Mouse (Mus musculus) liver, embryonic 14.5 days (tissue): ENCODE results near the gene Lpp. TPM values are rescaled to one million over a fixed set of nuclear protein-coding genes. Genes with fewer than 3 reads are reported as not detected.

Source experiments
- ATAC-seq: fragments of 200-750 bp; cut with Nextera tagmentation; 2 replicates; pipeline ENCODE4 v1.8.0; 2017; ENCODE audit warnings: moderate number of reproducible peaks, mild to moderate bottlenecking, moderate library complexity; ENCODE audit not compliant: insufficient read depth
- DNase-seq, 3 experiments: peaks; one replicate each; pipeline ENCODE4 v3.0.0-alpha.2; 2012 to 2013; ENCODE audit warnings: low read depth in 3 of 3, low spot score in 3 of 3
- H3K27ac ChIP-seq: fragments of 300-500 bp; sonication (generic); 2 replicates; pipeline ENCODE4 v1.5.1; 2014; ENCODE audit warnings: moderate library complexity, mild to moderate bottlenecking, control low read depth, inconsistent platforms
- H3K27me3 ChIP-seq: fragments of 300-500 bp; sonication (generic); 2 replicates; pipeline ENCODE4 v1.6.1; 2014; ENCODE audit warnings: mild to moderate bottlenecking, low read length, moderate library complexity; ENCODE audit not compliant: control insufficient read depth, insufficient read depth
- H3K36me3 ChIP-seq: fragments of 300-500 bp; sonication (generic); replicated peaks from 2 replicates; pipeline ENCODE4 v1.6.1; 2014; ENCODE audit warnings: low read depth; ENCODE audit not compliant: control insufficient read depth, insufficient read depth
- H3K4me1 ChIP-seq, 2 experiments: fragments of 200-500 bp in 1 of 2; fragments of 300-500 bp in 1 of 2; sonication (generic) in 1 of 2; replicated peaks; 2 replicates each; pipeline ENCODE4 v1.6.1; 2012 to 2014; ENCODE audit warnings: antibody characterized with exemption in 1 of 2, inconsistent platforms in 1 of 2, low read length in 1 of 2; ENCODE audit not compliant: control insufficient read depth in 2 of 2, insufficient read depth in 2 of 2
- H3K4me2 ChIP-seq: fragments of 300-500 bp; sonication (generic); 2 replicates; pipeline ENCODE4 v1.6.1; 2014; ENCODE audit warnings: low read depth, mild to moderate bottlenecking, control low read depth, moderate library complexity
- H3K4me3 ChIP-seq, 2 experiments: fragments of 200-500 bp in 1 of 2; fragments of 300-500 bp in 1 of 2; sonication (generic) in 1 of 2; 2 replicates each; pipeline ENCODE4 v1.5.1; 2012 to 2014; ENCODE audit warnings: low read depth in 2 of 2, low read length in 2 of 2, mild to moderate bottlenecking in 2 of 2, control low read depth in 1 of 2, inconsistent platforms in 1 of 2, moderate library complexity in 1 of 2; ENCODE audit not compliant: insufficient read depth in 1 of 2
- H3K9ac ChIP-seq: fragments of 300-500 bp; sonication (generic); replicated peaks from 2 replicates; pipeline ENCODE4 v1.6.1; 2014; ENCODE audit warnings: mild to moderate bottlenecking, control low read depth, moderate library complexity
- H3K9me3 ChIP-seq: fragments of 300-500 bp; sonication (generic); 2 replicates; pipeline ENCODE4 v1.6.1; 2016; ENCODE audit warnings: low read length, mixed read lengths; ENCODE audit not compliant: control insufficient read depth
- CTCF ChIP-seq: IDR thresholded peaks from 2 replicates; pipeline ENCODE4 v1.5.1; 2016; ENCODE audit warnings: antibody characterized with exemption, low read depth, control low read depth
- EP300 ChIP-seq: IDR thresholded peaks from 2 replicates; pipeline ENCODE4 v1.6.1; 2016; ENCODE audit warnings: antibody characterized with exemption, low read depth
- WGBS: fragments of 180-500 bp; shearing (Covaris S2); extraction: QIAGEN DNeasy Blood & Tissue Kit; methylation state at CpG from one replicate; pipeline ENCODE4 v1.1.7; 2014; ENCODE audit not compliant: insufficient replicate concordance; 5-methylcytosine and 5-hydroxymethylcytosine counted together
- polyA plus RNA-seq, 2 experiments: library from polyadenylated mRNA; depleted of rRNA in 1 of 2; stranded (reverse) in 1 of 2; unstranded in 1 of 2; fragments of >200 nt; fragmentation: Nextera tagmentation in 1 of 2; extraction: Ambion mirVana in 1 of 2; gene quantifications; 2 replicates each; pipeline versions ENCODE4 v1.2.1 to v1.2.3; 2012 to 2014

Lpp gene
- polyA plus RNA-seq, 2 experiments = 1.4 to 4.3 TPM

DNA sequence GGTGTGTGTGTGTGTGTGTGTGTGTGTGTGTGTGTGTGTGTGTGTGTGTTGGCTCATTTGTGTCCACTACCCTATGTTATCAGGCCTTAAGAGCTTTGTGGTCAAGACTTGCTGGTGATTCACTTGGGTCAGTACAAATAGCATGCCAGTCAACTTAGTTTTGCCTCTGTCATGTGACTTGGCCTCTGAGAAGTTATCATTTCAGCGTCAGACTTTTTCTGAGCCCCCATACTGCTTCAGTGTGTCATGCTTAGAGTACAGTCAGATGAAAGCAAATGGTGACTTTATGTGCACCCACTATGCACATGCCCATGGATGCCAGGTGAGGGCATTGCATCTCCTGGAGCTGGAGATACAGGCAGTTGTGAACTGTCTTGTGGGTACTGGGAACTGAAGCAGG, 38.5 kb downstream of the Lpp start:
- Histone ChIP-seq H3K27ac (no peak overlapping the region), H3K9ac (no peak overlapping the region), H3K4me2 (no peak overlapping the region), H3K4me1 (peaks cover 2 to 24% of the 10 kb centered on the region in 2 experiments; a peak in 2 of 4 replicates), H3K9me3 (no peaks in the 10 kb centered on the region), H3K36me3 (no peaks in the 10 kb centered on the region), H3K27me3 (no peaks in the 10 kb centered on the region), H3K4me3 (no peak overlapping the region)
- DNase-seq (no peak), ATAC-seq (no peak)
- WGBS = 65% methylated on average over 1 of the region's 1 CpGs
- TF ChIP-seq EP300 = no peak
- TF ChIP-seq CTCF = no peak

DNA sequence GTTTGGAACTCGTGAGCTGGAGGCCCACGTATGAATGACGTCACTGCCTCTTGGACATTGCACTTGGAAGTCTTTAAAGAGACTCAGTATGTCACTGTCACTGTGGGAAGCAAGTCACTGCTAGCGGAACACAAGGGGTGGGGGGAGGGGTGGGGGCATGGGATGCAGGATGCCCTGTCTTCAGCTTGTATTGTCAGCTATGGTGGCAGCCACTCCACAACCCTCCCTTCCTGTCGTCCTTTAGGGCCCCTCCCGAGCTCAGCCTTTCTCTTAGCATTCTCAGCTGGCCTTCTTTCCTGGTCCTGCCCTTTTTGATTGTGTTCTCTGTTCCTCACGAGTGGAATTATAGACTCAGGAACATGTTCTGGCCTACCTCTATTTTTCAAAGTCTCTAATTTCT, 40.3 kb downstream of the Lpp start:
- Histone ChIP-seq H3K27ac (no peak overlapping the region), H3K27me3 (no peaks in the 10 kb centered on the region), H3K4me1 (peaks cover 2 to 24% of the 10 kb centered on the region in 2 experiments; a peak in 2 of 4 replicates), H3K9ac (no peak overlapping the region), H3K9me3 (no peaks in the 10 kb centered on the region), H3K4me2 (no peak overlapping the region), H3K4me3 (no peak overlapping the region), H3K36me3 (no peaks in the 10 kb centered on the region)
- 32% methylated on average over 7 of the region's 7 CpGs for WGBS
- ATAC-seq = no peak
- no peak for TF ChIP-seq EP300
- TF ChIP-seq CTCF = no peak
- DNase-seq = no peak

DNA sequence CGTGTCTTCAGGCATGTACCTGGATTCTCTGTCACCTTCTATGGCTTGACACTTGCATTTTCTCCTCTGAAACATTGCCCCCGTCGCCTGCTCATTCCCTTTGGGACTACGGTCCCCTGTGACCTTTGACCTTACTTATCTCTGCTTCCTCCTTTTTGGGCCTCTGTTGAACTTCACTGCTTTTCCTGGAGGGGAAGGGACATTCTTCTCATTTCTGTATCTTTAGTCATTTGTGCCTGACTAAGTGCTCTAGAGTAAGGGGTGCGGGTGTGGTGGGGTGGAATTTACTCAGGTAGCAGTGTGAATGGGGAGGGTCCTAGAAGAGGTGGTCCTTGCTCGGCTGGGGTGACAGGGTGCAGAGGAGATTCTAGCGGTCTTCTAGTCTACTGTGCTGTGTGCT, 40.7 kb downstream of the Lpp start:
- no peak for TF ChIP-seq CTCF
- no peak for TF ChIP-seq EP300
- no peaks in the 10 kb centered on the region for H3K9me3 ChIP-seq
- no peak for DNase-seq
- peaks cover 2 to 24% of the 10 kb centered on the region in 2 experiments; a peak in 2 of 4 replicates for H3K4me1 ChIP-seq
- no peak overlapping the region for H3K4me2 ChIP-seq
- no peaks in the 10 kb centered on the region for H3K27me3 ChIP-seq
- WGBS = 40% methylated on average over 7 of the region's 7 CpGs
- no peak for ATAC-seq
- H3K36me3 ChIP-seq = no peaks in the 10 kb centered on the region
- H3K9ac ChIP-seq = no peak overlapping the region
- no peak overlapping the region for H3K4me3 ChIP-seq
- no peak overlapping the region for H3K27ac ChIP-seq

DNA sequence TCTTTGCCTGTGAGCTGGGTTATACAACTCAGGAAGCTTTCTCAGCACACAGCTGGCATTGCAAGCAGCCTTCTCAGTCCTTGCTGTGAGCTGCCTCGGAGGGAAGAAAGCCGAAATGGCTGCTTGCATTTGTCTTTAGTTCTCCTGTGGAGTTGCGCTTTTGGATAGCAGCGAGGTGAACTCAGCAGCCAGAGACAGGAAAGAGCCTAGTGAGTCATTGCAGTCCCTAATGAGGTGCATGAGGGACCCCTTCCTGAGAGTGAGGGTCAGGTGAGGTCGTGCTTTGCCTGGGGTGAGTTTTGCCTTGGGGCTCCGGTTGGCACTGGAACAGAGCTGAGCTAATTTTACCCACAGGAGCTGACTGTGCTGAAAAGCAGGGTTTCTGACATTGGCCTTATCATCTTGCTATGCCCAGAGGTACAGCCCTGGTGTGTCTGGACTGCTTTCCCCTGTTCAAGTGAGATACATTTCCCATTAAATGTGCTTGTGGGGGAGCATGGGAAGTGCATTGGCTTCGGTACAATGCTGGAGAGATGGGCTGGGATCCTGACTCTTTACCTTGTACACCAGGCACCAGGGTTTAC, 41.3 kb downstream of the Lpp start:
- WGBS = 47% methylated on average over 7 of the region's 7 CpGs
- TF ChIP-seq EP300 (no peak), CTCF (no peak)
- H3K4me2 ChIP-seq = no peak overlapping the region
- no peak overlapping the region for H3K9ac ChIP-seq
- no peaks in the 10 kb centered on the region for H3K27me3 ChIP-seq
- peaks cover 2 to 24% of the 10 kb centered on the region in 2 experiments; a peak in 2 of 4 replicates for H3K4me1 ChIP-seq
- H3K27ac ChIP-seq = no peak overlapping the region
- H3K36me3 ChIP-seq = no peaks in the 10 kb centered on the region
- DNase-seq (no peak), ATAC-seq (no peak)
- H3K4me3 ChIP-seq = no peak overlapping the region
- H3K9me3 ChIP-seq = no peaks in the 10 kb centered on the region

DNA sequence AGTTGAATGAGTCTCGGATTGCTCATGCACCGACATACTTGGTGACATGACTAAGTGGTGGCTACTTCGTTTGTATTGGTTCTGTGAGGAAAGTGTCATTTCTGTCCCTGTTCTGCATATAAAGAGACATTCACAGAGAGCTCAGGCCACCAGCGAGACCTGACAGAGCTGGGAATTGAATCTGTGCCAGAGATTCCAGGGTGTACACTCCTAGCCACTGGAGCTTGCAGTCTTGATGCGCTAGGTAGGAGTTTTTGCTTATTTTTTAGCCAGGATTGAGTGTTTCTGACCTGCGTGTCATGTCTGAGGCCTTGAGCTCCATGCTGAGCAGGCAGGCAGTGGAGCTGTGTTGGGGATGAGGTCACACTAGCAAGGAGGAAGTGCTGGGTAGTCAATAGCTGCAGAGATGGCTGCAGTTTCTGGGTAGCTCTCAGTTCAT, 41.8 kb downstream of the Lpp start:
- H3K4me3 ChIP-seq = no peak overlapping the region
- DNase-seq = no peak
- no peak for TF ChIP-seq CTCF
- no peak for TF ChIP-seq EP300
- H3K9me3 ChIP-seq = no peaks in the 10 kb centered on the region
- H3K27me3 ChIP-seq = no peaks in the 10 kb centered on the region
- no peak overlapping the region for H3K9ac ChIP-seq
- peaks cover 2 to 24% of the 10 kb centered on the region in 2 experiments; a peak in 2 of 4 replicates for H3K4me1 ChIP-seq
- 44% methylated on average over 6 of the region's 6 CpGs for WGBS
- no peaks in the 10 kb centered on the region for H3K36me3 ChIP-seq
- H3K4me2 ChIP-seq = no peak overlapping the region
- no peak for ATAC-seq
- no peak overlapping the region for H3K27ac ChIP-seq
